Mouse (Mus musculus): ENCODE results near the gene Grm1.

GRCm38 (mm10) chr10:10917857-10918399 lies 164.2 kb downstream of the Grm1 start:
- TF ChIP-seq GATA1 (IDR thresholded peaks at IDR 0.05; ENCODE audit: borderline replicate concordance, low read length), result no peak
- no peak for TF ChIP-seq CTCF (IDR thresholded peaks at IDR 0.05; ENCODE audit: low read depth, low read length)
